Mouse (Mus musculus) liver, embryonic 15.5 days (tissue): ENCODE data around the gene Pdcl3. TPM values are rescaled to one million over a fixed set of nuclear protein-coding genes. Genes with fewer than 3 reads are reported as not detected.
A peak's percentile ranks its signal among the peaks of the same experiment; 100 is the strongest.

Experiments
- ATAC-seq: fragments of 200-750 bp; cut with Nextera tagmentation; 2 replicates; pipeline ENCODE4 v1.8.0; 2017; ENCODE audit warnings: moderate number of reproducible peaks, mild to moderate bottlenecking, moderate library complexity; ENCODE audit not compliant: insufficient read depth
- H3K27ac ChIP-seq: fragments of 300-500 bp; sonication (generic); replicated peaks from 2 replicates; pipeline ENCODE4 v1.5.1; 2015; ENCODE audit warnings: mild to moderate bottlenecking, inconsistent platforms
- H3K27me3 ChIP-seq: fragments of 300-500 bp; sonication (generic); 2 replicates; pipeline ENCODE4 v1.6.1; 2015; ENCODE audit warnings: mild to moderate bottlenecking, inconsistent platforms
- H3K36me3 ChIP-seq: fragments of 300-500 bp; sonication (generic); replicated peaks from 2 replicates; pipeline ENCODE4 v1.6.1; 2015; ENCODE audit warnings: moderate library complexity, mild to moderate bottlenecking, inconsistent platforms
- H3K4me1 ChIP-seq: fragments of 300-500 bp; sonication (generic); replicated peaks from 2 replicates; pipeline ENCODE4 v1.6.1; 2015; ENCODE audit warnings: inconsistent platforms
- H3K4me2 ChIP-seq: fragments of 300-500 bp; sonication (generic); 2 replicates; pipeline ENCODE4 v1.6.1; 2015; ENCODE audit warnings: moderate library complexity, mild to moderate bottlenecking, inconsistent platforms
- H3K4me3 ChIP-seq: fragments of 300-500 bp; sonication (generic); replicated peaks from 2 replicates; pipeline ENCODE4 v1.5.1; 2015; ENCODE audit warnings: mild to moderate bottlenecking, inconsistent platforms
- H3K9ac ChIP-seq: fragments of 300-500 bp; sonication (generic); 2 replicates; pipeline ENCODE4 v1.6.1; 2015; ENCODE audit warnings: moderate library complexity, mild to moderate bottlenecking, inconsistent platforms
- H3K9me3 ChIP-seq: fragments of 300-500 bp; sonication (generic); replicated peaks from 2 replicates; pipeline ENCODE4 v1.6.1; 2016; ENCODE audit warnings: inconsistent platforms
- WGBS: fragments of 180-500 bp; shearing (Covaris S2); methylation state at CpG from one replicate; pipeline ENCODE4 v1.1.7; 2015; ENCODE audit warnings: mixed read lengths; ENCODE audit not compliant: insufficient replicate concordance; 5-methylcytosine and 5-hydroxymethylcytosine counted together
- polyA plus RNA-seq: library from polyadenylated mRNA; unstranded; fragments of >200 nt; fragmentation: Nextera tagmentation; extraction: Ambion mirVana; gene quantifications from 2 replicates; pipeline ENCODE4 v1.2.1, GENCODE M21; 2015

Pdcl3 gene
- polyA plus RNA-seq, result 32.6 and 38.1 TPM in 2 replicates

GRCm38 (mm10) chr1:38985308-38985707 lies at the start of gene Pdcl3:
Pdcl3 (plus strand) TSS chr1:38985608.
- no peak for ATAC-seq
- Histone ChIP-seq H3K4me3 (no peak within 1 kb of the TSS), H3K27me3 (no peaks in the 10 kb centered on the region), H3K9ac (no peak within 1 kb of the TSS), H3K36me3 (no peaks in the 10 kb centered on the region), H3K4me2 (no peak within 1 kb of the TSS), H3K9me3 (no peaks in the 10 kb centered on the region), H3K4me1 (peaks cover 20% of the 10 kb centered on the region), H3K27ac (no peak within 1 kb of the TSS)
- 56% methylated on average over 3 of the region's 3 CpGs for WGBS

GRCm38 (mm10) chr1:38936780-38937179 lies 48.6 kb upstream of the Pdcl3 start:
- Histone ChIP-seq H3K9ac (no peak overlapping the region), H3K27ac (no peak overlapping the region), H3K4me1 (no peaks in the 10 kb centered on the region), H3K4me2 (no peak overlapping the region), H3K27me3 (no peaks in the 10 kb centered on the region), H3K9me3 (no peaks in the 10 kb centered on the region), H3K36me3 (no peaks in the 10 kb centered on the region), H3K4me3 (no peak overlapping the region)
- 22% methylated on average over 6 of the region's 6 CpGs for WGBS
- no peak for ATAC-seq

- ATAC-seq, result no peak
- Histone ChIP-seq H3K4me3 (no peak within 1 kb of the TSS), H3K9me3 (no peaks in the 10 kb centered on the region), H3K27ac (no peak within 1 kb of the TSS), H3K9ac (no peak within 1 kb of the TSS), H3K4me1 (no peaks in the 10 kb centered on the region), H3K4me2 (no peak within 1 kb of the TSS), H3K36me3 (no peaks in the 10 kb centered on the region), H3K27me3 (no peaks in the 10 kb centered on the region)
- WGBS, result 60% methylated on average over 6 of the region's 6 CpGs
Measured at GRCm38 (mm10) chr1:38938849-38939248, 46.6 kb upstream of the Pdcl3 start, which contains the start of gene Nms. Nms (plus strand) TSS chr1:38939149.

- Histone ChIP-seq H3K4me3 (no peak overlapping the region), H3K9me3 (no peaks in the 10 kb centered on the region), H3K9ac (no peak overlapping the region), H3K27ac (no peak overlapping the region), H3K36me3 (no peaks in the 10 kb centered on the region), H3K4me1 (no peaks in the 10 kb centered on the region), H3K27me3 (no peaks in the 10 kb centered on the region), H3K4me2 (no peak overlapping the region)
- WGBS, result 6% methylated on average over 5 of the region's 5 CpGs
- no peak for ATAC-seq
Measured at GRCm38 (mm10) chr1:38939608-38940007, 45.8 kb upstream of the Pdcl3 start.

GRCm38 (mm10) chr1:38956457-38956856 lies 29.0 kb upstream of the Pdcl3 start:
- H3K9ac ChIP-seq, result no peak overlapping the region
- WGBS, result 72% methylated on average over 3 of the region's 3 CpGs

GRCm38 (mm10) chr1:38969116-38969515 lies 16.3 kb upstream of the Pdcl3 start:
- WGBS, result 69% methylated on average over 1 of the region's 1 CpGs
- ATAC-seq, result no peak
- Histone ChIP-seq H3K4me2 (no peak overlapping the region), H3K27me3 (no peaks in the 10 kb centered on the region), H3K9me3 (no peaks in the 10 kb centered on the region), H3K4me3 (no peak overlapping the region), H3K27ac (no peak overlapping the region), H3K36me3 (no peaks in the 10 kb centered on the region), H3K4me1 (no peaks in the 10 kb centered on the region), H3K9ac (no peak overlapping the region)

More at GRCm38 (mm10) chr1:38956457-38956856, 29.0 kb upstream of the Pdcl3 start:
- Histone ChIP-seq H3K27ac (no peak overlapping the region), H3K9me3 (no peaks in the 10 kb centered on the region), H3K36me3 (no peaks in the 10 kb centered on the region), H3K4me1 (no peaks in the 10 kb centered on the region), H3K27me3 (no peaks in the 10 kb centered on the region), H3K4me3 (no peak overlapping the region), H3K4me2 (no peak overlapping the region)
- no peak for ATAC-seq

- Histone ChIP-seq H3K9ac (no peak overlapping the region), H3K4me1 (no peaks in the 10 kb centered on the region), H3K4me3 (no peak overlapping the region), H3K4me2 (no peak overlapping the region), H3K27me3 (no peaks in the 10 kb centered on the region), H3K27ac (no peak overlapping the region), H3K36me3 (no peaks in the 10 kb centered on the region), H3K9me3 (no peaks in the 10 kb centered on the region)
- ATAC-seq, result no peak
- 47% methylated on average over 3 of the region's 3 CpGs for WGBS
Measured at GRCm38 (mm10) chr1:38971712-38972111, 13.7 kb upstream of the Pdcl3 start.

GRCm38 (mm10) chr1:38972986-38973592 lies 12.3 kb upstream of the Pdcl3 start:
- H3K27me3 ChIP-seq, result no peaks in the 10 kb centered on the region
- no peak overlapping the region for H3K4me3 ChIP-seq
- WGBS, result 66% methylated on average over 9 of the region's 9 CpGs

GRCm38 (mm10) chr1:38979953-38980352 lies 5.5 kb upstream of the Pdcl3 start:
- Histone ChIP-seq H3K4me3 (no peak overlapping the region), H3K27ac (no peak overlapping the region), H3K4me1 (no peaks in the 10 kb centered on the region), H3K9me3 (no peaks in the 10 kb centered on the region), H3K9ac (no peak overlapping the region), H3K36me3 (no peaks in the 10 kb centered on the region), H3K27me3 (no peaks in the 10 kb centered on the region), H3K4me2 (no peak overlapping the region)
- 62% methylated on average over 7 of the region's 7 CpGs for WGBS
- no peak for ATAC-seq

More at GRCm38 (mm10) chr1:38972986-38973592, 12.3 kb upstream of the Pdcl3 start:
- H3K36me3 ChIP-seq, result no peaks in the 10 kb centered on the region
- H3K4me2 ChIP-seq, result no peak overlapping the region
- H3K4me1 ChIP-seq, result no peaks in the 10 kb centered on the region
- H3K9ac ChIP-seq, result no peak overlapping the region
- H3K9me3 ChIP-seq, result no peaks in the 10 kb centered on the region
- H3K27ac ChIP-seq, result no peak overlapping the region
- ATAC-seq, result no peak

GRCm38 (mm10) chr1:38983870-38984269 lies 1.5 kb upstream of the Pdcl3 start:
- Histone ChIP-seq H3K4me1 (peaks cover 18% of the 10 kb centered on the region), H3K27me3 (no peaks in the 10 kb centered on the region), H3K4me3 (no peak overlapping the region), H3K36me3 (no peaks in the 10 kb centered on the region), H3K9ac (no peak overlapping the region), H3K9me3 (no peaks in the 10 kb centered on the region), H3K4me2 (no peak overlapping the region), H3K27ac (no peak overlapping the region)
- 11% methylated on average over 2 of the region's 2 CpGs for WGBS
- no peak for ATAC-seq

GRCm38 (mm10) chr1:38987080-38987864 lies 1.9 kb downstream of the Pdcl3 start:
- Histone ChIP-seq H3K27ac (peak overlapping the region; percentile 71), H3K4me3 (peak overlapping the region; percentile 80), H3K27me3 (no peaks in the 10 kb centered on the region), H3K9ac (peak overlapping the region; percentile 59), H3K36me3 (no peaks in the 10 kb centered on the region), H3K4me1 (peaks cover 20% of the 10 kb centered on the region), H3K4me2 (peak overlapping the region; percentile 75), H3K9me3 (no peaks in the 10 kb centered on the region)
- peak; percentile 98 for ATAC-seq
- WGBS, result 7% methylated on average over 38 of the region's 38 CpGs
